Mouse (Mus musculus) activated CD4-positive, CD25-positive, alpha-beta regulatory T cell, adult 4 months (primary cell): ENCODE data around the gene Ano4. TPM values are rescaled to one million over a fixed set of nuclear protein-coding genes. Genes with fewer than 3 reads are reported as not detected.
"Not testable (repeated sequence)": the region's sequence is repeated elsewhere in the genome, so short reads cannot be mapped to it uniquely, and the experiment has no call there.

Source experiments
- ATAC-seq: one replicate; pipeline ENCODE4 v1.8.0; 2017
- polyA plus RNA-seq, 2 experiments: library from polyadenylated mRNA; unstranded; fragments of 100-300 nt; shearing (Covaris generic); gene quantifications; one replicate each; pipeline ENCODE4 v1.2.1; 2017

Ano4 gene
- polyA plus RNA-seq, 2 experiments from 2014 or later, result not detected

GRCm38 (mm10) chr10:89114381-89114780, 230.2 kb downstream of the Ano4 start:
- ATAC-seq, result no peak

GRCm38 (mm10) chr10:89111466-89111865, 233.1 kb downstream of the Ano4 start:
- no peak for ATAC-seq

GRCm38 (mm10) chr10:89110917-89111316, 233.6 kb downstream of the Ano4 start:
- no peak for ATAC-seq

- no peak for ATAC-seq
Measured at GRCm38 (mm10) chr10:89103594-89103993, 241.0 kb downstream of the Ano4 start.

- ATAC-seq, result no peak
Measured at GRCm38 (mm10) chr10:89102025-89102424, 242.5 kb downstream of the Ano4 start.

- ATAC-seq, result no peak
Measured at GRCm38 (mm10) chr10:89098183-89098582, 246.4 kb downstream of the Ano4 start.

- no peak for ATAC-seq
Measured at GRCm38 (mm10) chr10:89092350-89093040, 252.1 kb downstream of the Ano4 start.

- ATAC-seq, result no peak
Measured at GRCm38 (mm10) chr10:89077447-89077846, 267.1 kb downstream of the Ano4 start.

- ATAC-seq, result no peak
Measured at GRCm38 (mm10) chr10:89055891-89056290, 288.7 kb downstream of the Ano4 start.

- ATAC-seq, result not testable (repeated sequence)
Measured at GRCm38 (mm10) chr10:89044921-89045320, 299.6 kb downstream of the Ano4 start.

GRCm38 (mm10) chr10:89044166-89044565, 300.4 kb downstream of the Ano4 start:
- no peak for ATAC-seq

- ATAC-seq, result no peak
Measured at GRCm38 (mm10) chr10:89018926-89019325, 325.6 kb downstream of the Ano4 start.

- no peak for ATAC-seq
Measured at GRCm38 (mm10) chr10:89008303-89008702, 336.3 kb downstream of the Ano4 start.

- no peak for ATAC-seq
Measured at GRCm38 (mm10) chr10:89004518-89004917, 340.0 kb downstream of the Ano4 start.

- no peak for ATAC-seq
Measured at GRCm38 (mm10) chr10:88986925-88987324, 357.6 kb downstream of the Ano4 start.

GRCm38 (mm10) chr10:88983444-88983843, 361.1 kb downstream of the Ano4 start:
- no peak for ATAC-seq

GRCm38 (mm10) chr10:88979451-88979850, 365.1 kb downstream of the Ano4 start:
- no peak for ATAC-seq

- ATAC-seq, result no peak
Measured at GRCm38 (mm10) chr10:88978932-88979331, 365.6 kb downstream of the Ano4 start.

- no peak for ATAC-seq
Measured at GRCm38 (mm10) chr10:88970951-88971725, 373.4 kb downstream of the Ano4 start.

GRCm38 (mm10) chr10:88968586-88968985, 376.0 kb downstream of the Ano4 start:
- no peak for ATAC-seq

- no peak for ATAC-seq
Measured at GRCm38 (mm10) chr10:88960791-88961190, 383.8 kb downstream of the Ano4 start.

- no peak for ATAC-seq
Measured at GRCm38 (mm10) chr10:88950297-88950653, 394.3 kb downstream of the Ano4 start.

GRCm38 (mm10) chr10:88949649-88950296, 394.8 kb downstream of the Ano4 start:
- no peak for ATAC-seq
